Mouse (Mus musculus) G1E (cell line): ENCODE measurements around the gene Rps9. TPM values are rescaled to one million over a fixed set of nuclear protein-coding genes. Genes with fewer than 3 reads are reported as not detected.
A peak's percentile ranks its signal among the peaks of the same experiment; 100 is the strongest.
"Not testable (repeated sequence)": the region's sequence is repeated elsewhere in the genome, so short reads cannot be mapped to it uniquely, and the experiment has no call there.

Experiments used
- ATAC-seq: 2 replicates; pipeline ENCODE4 v1.8.0; 2016; ENCODE audit warnings: mild to moderate bottlenecking; ENCODE audit not compliant: insufficient number of reproducible peaks, poor library complexity, low FRiP score, severe bottlenecking; ENCODE audit errors: extremely low read depth
- DNase-seq: peaks from one replicate; pipeline ENCODE4 v3.0.0; 2012; ENCODE audit warnings: low spot score
- H3K27me3 ChIP-seq: 2 replicates; pipeline ENCODE4 v1.6.1; 2012; ENCODE audit warnings: mild to moderate bottlenecking, low read length, inconsistent platforms; ENCODE audit not compliant: insufficient read depth
- H3K36me3 ChIP-seq: replicated peaks from 2 replicates; pipeline ENCODE3; 2012; ENCODE audit warnings: mild to moderate bottlenecking, inconsistent platforms
- H3K4me1 ChIP-seq: 2 replicates; pipeline ENCODE4 v1.6.1; 2012; ENCODE audit warnings: low read depth, low read length, inconsistent platforms, mixed read lengths; ENCODE audit not compliant: insufficient read depth
- H3K4me3 ChIP-seq: 2 replicates; pipeline ENCODE4 v1.5.1; 2012; ENCODE audit warnings: low read depth, mild to moderate bottlenecking, inconsistent platforms, low read length, moderate library complexity, mixed read lengths
- H3K9me3 ChIP-seq: replicated peaks from 2 replicates; pipeline ENCODE4 v1.6.1; 2012; ENCODE audit warnings: inconsistent platforms
- CTCF ChIP-seq: IDR thresholded peaks from 2 replicates; pipeline ENCODE4 v1.5.1; 2012; ENCODE audit warnings: low read depth, low read length, inconsistent platforms, mixed read lengths
- GATA1 ChIP-seq: IDR thresholded peaks from 2 replicates; pipeline ENCODE4 v1.6.1; 2012; ENCODE audit warnings: borderline replicate concordance, low read length, inconsistent platforms, mixed read lengths
- GATA2 ChIP-seq: IDR thresholded peaks from 2 replicates; pipeline ENCODE4 v1.6.1; 2012; ENCODE audit warnings: low read depth, low read length, inconsistent platforms, borderline replicate concordance
- POLR2AphosphoS5 ChIP-seq: IDR thresholded peaks from 2 replicates; pipeline ENCODE4 v1.6.1; 2012; ENCODE audit warnings: low read depth, low read length, inconsistent platforms; ENCODE audit not compliant: insufficient replicate concordance
- TAL1 ChIP-seq: conservative IDR thresholded peaks from 2 replicates; pipeline ENCODE4 v1.6.1; 2012; ENCODE audit warnings: low read depth, low read length, inconsistent platforms, mixed read lengths
- polyA plus RNA-seq: library from polyadenylated mRNA; stranded (reverse); fragments of >175 nt; gene quantifications from 2 replicates; pipeline ENCODE4 v1.2.3, GENCODE M21; 2012
- total RNA-seq, 2 experiments: library from RNA; stranded (forward) in 1 of 2; stranded (reverse) in 1 of 2; fragments of 200-1000 nt in 1 of 2; fragments of >200 nt in 1 of 2; fragmentation: Nextera tagmentation in 1 of 2; gene quantifications; 2 replicates each; pipeline ENCODE4 v1.2.3; 2014 to 2017

Rps9 gene
- total and polyA plus RNA-seq, 3 experiments = 1,085 to 2,177 (median 1,340) TPM

- no peak for DNase-seq
- Histone ChIP-seq H3K27me3 (peaks cover 4% of the 10 kb centered on the region), H3K9me3 (no peaks in the 10 kb centered on the region), H3K36me3 (peaks cover 27% of the 10 kb centered on the region), H3K4me3 (no peak overlapping the region), H3K4me1 (peaks cover 22% of the 10 kb centered on the region)
- ATAC-seq = no peak
- TF ChIP-seq GATA2 (no peak), TAL1 (no peak), CTCF (no peak), POLR2AphosphoS5 (peak; percentile 78; the same call in 1 of the 2 replicates)
These were observed 4.0 kb downstream of the Rps9 start for GRCm38 (mm10) chr7:3707568-3708413.

- Histone ChIP-seq H3K4me1 (peaks cover 19% of the 10 kb centered on the region), H3K36me3 (peaks cover 27% of the 10 kb centered on the region), H3K27me3 (peaks cover 10% of the 10 kb centered on the region)
- ATAC-seq, DNase-seq, H3K4me3 ChIP-seq, H3K9me3 ChIP-seq: not testable (repeated sequence)
These were observed 4.7 kb downstream of the Rps9 start for GRCm38 (mm10) chr7:3708447-3708980.

DNA sequence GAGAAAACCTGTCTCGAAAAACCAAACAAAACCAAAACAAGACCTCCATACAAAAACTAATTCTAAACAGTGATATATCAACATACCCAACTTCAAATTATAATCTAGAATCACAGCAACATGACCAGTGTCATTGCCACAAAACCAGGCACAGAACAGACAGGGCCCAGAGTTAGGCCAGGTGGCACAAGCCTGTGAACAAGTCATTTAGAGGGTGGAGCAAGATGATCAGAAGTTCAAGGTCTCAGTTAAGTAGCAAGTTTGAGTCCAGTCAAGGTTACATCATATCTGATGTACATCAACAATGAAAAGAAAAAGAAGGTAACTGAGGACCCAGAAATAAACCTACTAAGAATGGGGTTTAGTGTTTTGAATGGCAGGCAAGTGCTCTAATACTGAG lies 5.2 kb downstream of the Rps9 start:
- Histone ChIP-seq H3K36me3 (peaks cover 27% of the 10 kb centered on the region), H3K4me1 (peaks cover 19% of the 10 kb centered on the region), H3K9me3 (no peaks in the 10 kb centered on the region), H3K27me3 (peaks cover 15% of the 10 kb centered on the region), H3K4me3 (no peak overlapping the region)
- no peak for ATAC-seq
- DNase-seq = no peak
- peak; percentile 92; the same call in 1 of the 2 replicates for TF ChIP-seq POLR2AphosphoS5
- no peak for TF ChIP-seq GATA1

DNA sequence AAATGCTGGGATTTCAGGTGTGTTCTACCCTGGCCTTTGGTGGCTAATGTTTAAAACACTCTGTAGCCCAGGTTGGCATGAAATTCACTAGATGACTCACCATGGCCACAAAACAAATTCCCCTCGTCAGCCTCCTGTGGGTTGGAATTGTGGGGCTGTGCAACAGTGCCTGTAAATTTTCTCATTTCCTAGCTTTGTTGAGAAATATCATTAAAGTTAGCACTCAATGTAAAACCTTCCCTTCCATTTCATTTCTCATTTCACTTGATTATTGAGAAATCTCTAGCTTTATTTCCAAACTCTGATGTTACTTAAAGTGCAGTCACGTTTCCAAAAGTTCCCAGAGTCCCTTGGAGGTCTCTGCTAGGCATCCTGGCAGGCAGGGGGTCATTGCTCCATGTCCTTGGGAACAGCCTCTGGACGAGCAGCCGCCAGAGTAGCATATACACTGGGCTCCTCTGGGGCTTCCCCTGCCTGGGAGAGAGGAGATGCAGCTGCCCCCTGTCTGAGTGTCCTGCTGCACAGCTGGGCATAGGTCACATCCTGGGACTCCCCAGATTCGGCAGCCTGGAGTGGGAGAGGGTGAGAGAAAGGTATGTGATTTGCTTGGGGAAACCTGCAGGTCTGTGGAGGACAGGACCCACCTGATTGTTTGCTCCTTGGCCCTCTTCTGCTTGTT lies 8.6 kb downstream of the Rps9 start:
- Histone ChIP-seq H3K4me3 (no peak overlapping the region), H3K36me3 (no peaks in the 10 kb centered on the region), H3K27me3 (peaks cover 33% of the 10 kb centered on the region), H3K9me3 (no peaks in the 10 kb centered on the region), H3K4me1 (peaks cover 7% of the 10 kb centered on the region)
- no peak for TF ChIP-seq CTCF
- TF ChIP-seq GATA1 = no peak
- no peak for TF ChIP-seq GATA2
- TF ChIP-seq TAL1 = no peak
- no peak for TF ChIP-seq POLR2AphosphoS5
- ATAC-seq (no peak), DNase-seq (no peak)

GRCm38 (mm10) chr7:3715249-3715648 lies 11.5 kb downstream of the Rps9 start:
- Histone ChIP-seq H3K27me3 (peaks cover 33% of the 10 kb centered on the region), H3K9me3 (no peaks in the 10 kb centered on the region), H3K36me3 (no peaks in the 10 kb centered on the region), H3K4me3 (no peak overlapping the region), H3K4me1 (peaks cover 5% of the 10 kb centered on the region)
- TF ChIP-seq GATA1 (no peak), GATA2 (no peak), CTCF (no peak), POLR2AphosphoS5 (no peak), TAL1 (no peak)
- ATAC-seq (no peak), DNase-seq (no peak)

GRCm38 (mm10) chr7:3720268-3720667 lies 16.5 kb downstream of the Rps9 start, which contains the start of gene Pirb:
Gene Pirb, minus strand, starts transcription at chr7:3720391.
- not testable (repeated sequence) for DNase-seq, ATAC-seq, H3K9me3 ChIP-seq, H3K4me1 ChIP-seq, H3K27me3 ChIP-seq, H3K4me3 ChIP-seq, H3K36me3 ChIP-seq

DNA sequence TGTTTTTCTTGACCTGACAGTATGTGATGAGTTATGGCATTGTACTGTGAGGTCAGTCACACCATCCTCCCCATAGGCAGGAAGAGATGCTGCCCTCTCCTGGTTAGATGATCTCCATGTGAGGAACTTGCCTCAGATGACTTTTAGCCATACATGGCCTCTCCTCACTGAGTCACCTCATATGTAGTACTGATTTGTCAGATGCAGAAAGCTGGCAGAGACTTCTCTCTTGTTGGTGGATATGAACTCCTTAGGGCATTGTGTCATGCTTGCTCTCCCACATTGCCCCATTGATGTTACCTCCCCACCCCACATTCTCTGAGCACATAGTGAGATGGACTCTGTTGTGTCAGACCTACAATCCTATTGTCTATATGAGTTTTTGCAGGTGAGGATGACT lies 21.7 kb downstream of the Rps9 start:
- not testable (repeated sequence) for H3K9me3 ChIP-seq, ATAC-seq, H3K27me3 ChIP-seq, DNase-seq, H3K36me3 ChIP-seq, H3K4me1 ChIP-seq, H3K4me3 ChIP-seq

DNA sequence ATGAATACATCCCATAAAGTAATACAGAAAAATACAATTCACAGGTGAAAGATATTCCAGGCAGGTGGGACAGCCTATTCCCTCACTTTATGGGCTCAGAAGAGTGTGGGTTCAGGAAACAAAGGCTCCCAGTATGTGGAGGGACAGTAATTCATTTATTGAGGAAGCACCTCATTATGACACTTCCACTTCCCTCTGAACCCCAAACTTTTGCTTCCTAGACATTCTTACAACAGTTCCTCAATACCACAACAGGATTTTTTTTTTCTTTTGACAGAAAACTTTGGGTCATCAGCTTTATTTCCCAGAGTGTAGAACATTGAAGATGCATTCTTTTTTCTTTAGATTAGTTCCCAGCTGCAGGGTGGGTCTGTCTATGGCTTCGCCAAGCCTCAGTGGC lies 28.9 kb downstream of the Rps9 start:
- H3K36me3 ChIP-seq, H3K4me3 ChIP-seq, H3K27me3 ChIP-seq, DNase-seq, H3K4me1 ChIP-seq, ATAC-seq, H3K9me3 ChIP-seq: not testable (repeated sequence)
